Mouse (Mus musculus) olfactory bulb, adult 2 months (tissue): ENCODE results near the gene Shank2. TPM values are rescaled to one million over a fixed set of nuclear protein-coding genes. Genes with fewer than 3 reads are reported as not detected.

Source experiments
- H3K27ac ChIP-seq: fragments of 200-500 bp; 2 replicates; pipeline ENCODE4 v1.5.1; 2012; ENCODE audit warnings: low read depth, low read length; ENCODE audit not compliant: insufficient read depth
- H3K4me1 ChIP-seq: fragments of 200-500 bp; 2 replicates; pipeline ENCODE4 v1.6.1; 2012; ENCODE audit warnings: low read length; ENCODE audit not compliant: control insufficient read depth, insufficient read depth
- H3K4me3 ChIP-seq: fragments of 200-500 bp; 2 replicates; pipeline ENCODE4 v1.5.1; 2012; ENCODE audit warnings: mild to moderate bottlenecking, low read depth, low read length, moderate library complexity; ENCODE audit not compliant: insufficient read depth
- CTCF ChIP-seq: fragments of 200-500 bp; IDR thresholded peaks from 2 replicates; pipeline ENCODE4 v1.5.1; 2012; ENCODE audit warnings: low read depth, mild to moderate bottlenecking, low read length, moderate library complexity; ENCODE audit not compliant: insufficient read depth
- POLR2A ChIP-seq: fragments of 200-500 bp; IDR thresholded peaks from 2 replicates; pipeline ENCODE4 v1.6.1; 2012; ENCODE audit warnings: mild to moderate bottlenecking, low read depth, low read length, moderate library complexity; ENCODE audit not compliant: insufficient read depth
- WGBS: fragments of 180-500 bp; shearing (Covaris S2); methylation state at CpG from one replicate; pipeline ENCODE4 v1.1.7; 2018; 5-methylcytosine and 5-hydroxymethylcytosine counted together
- polyA plus RNA-seq: library from polyadenylated mRNA; stranded (reverse); fragments of >200 nt; gene quantifications from 2 replicates; pipeline ENCODE4 v1.2.4, GENCODE M21; 2012; ENCODE audit warnings: low replicate concordance; ENCODE audit not compliant: missing spikeins, insufficient read depth, insufficient read length

Gene Shank2
- polyA plus RNA-seq, 1 experiment = 53.3 TPM

DNA sequence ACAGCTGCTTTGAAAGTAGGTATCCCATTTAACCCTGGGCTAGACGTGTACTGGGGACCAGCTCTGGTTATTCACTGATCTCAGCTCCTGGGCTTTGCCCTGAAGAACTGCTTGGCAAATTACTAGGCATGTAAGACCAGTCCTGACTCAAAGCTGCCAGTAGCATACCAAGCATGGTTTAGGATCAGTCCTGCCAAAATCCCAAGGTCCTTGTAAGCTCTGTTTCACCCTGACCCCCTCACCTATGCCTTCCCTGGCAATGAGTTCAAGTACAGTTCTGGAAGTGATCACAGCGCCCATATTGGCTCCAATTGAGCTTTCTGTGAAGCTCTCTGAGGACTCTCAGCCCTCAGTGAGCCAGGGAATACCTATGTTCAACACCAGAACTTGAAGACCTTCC is 136.7 kb downstream of the Shank2 start:
- TF ChIP-seq POLR2A (no peak), CTCF (no peak)
- Histone ChIP-seq H3K4me3 (no peak overlapping the region), H3K4me1 (peaks cover 3% of the 10 kb centered on the region), H3K27ac (no peak overlapping the region)
- WGBS = 85% methylated on average over 2 of the region's 2 CpGs

DNA sequence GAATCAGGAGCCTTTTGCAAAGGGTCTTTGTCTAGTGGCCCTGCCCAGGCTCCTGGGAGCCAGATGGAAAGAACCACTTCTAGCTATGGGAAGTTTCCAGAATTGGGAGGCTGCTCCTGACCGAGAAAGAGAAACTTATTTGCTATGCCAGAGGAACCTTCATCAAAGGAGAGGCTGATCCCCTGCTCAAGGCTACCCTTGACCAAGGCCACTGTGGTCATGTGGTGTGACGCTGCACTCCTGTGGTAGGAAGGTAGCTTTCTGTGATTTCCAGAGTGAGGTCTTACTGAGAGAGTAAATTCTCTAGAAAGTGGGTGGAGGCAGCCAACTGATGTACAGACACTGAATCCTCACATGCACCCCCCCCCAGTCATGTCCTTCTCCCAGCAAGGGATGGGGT is 138.0 kb downstream of the Shank2 start:
- TF ChIP-seq CTCF = no peak
- no peak for TF ChIP-seq POLR2A
- peaks cover 6% of the 10 kb centered on the region for H3K4me1 ChIP-seq
- no peak overlapping the region for H3K4me3 ChIP-seq
- H3K27ac ChIP-seq = no peak overlapping the region
- WGBS = 77% methylated on average over 2 of the region's 2 CpGs

DNA sequence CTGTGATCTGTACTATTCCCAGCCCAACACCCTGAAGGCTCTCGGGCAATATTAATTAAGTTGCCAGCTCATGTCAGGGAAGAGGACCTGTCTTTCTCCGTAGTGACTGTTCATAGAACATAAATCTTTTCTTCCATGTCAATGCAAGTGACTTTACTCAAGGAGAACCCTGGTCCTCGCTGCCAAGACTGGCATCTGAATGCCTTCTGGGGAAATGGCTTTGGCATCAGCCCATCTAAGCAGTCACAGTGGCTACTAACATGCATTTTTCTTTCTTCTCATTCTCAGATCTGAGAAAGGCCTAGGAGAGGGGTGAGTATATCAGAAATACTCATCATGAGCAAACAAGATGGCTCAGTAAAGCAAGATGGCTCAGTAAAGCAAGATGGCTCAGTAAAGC is 138.7 kb downstream of the Shank2 start:
- Histone ChIP-seq H3K4me3 (no peak overlapping the region), H3K27ac (no peak overlapping the region), H3K4me1 (peaks cover 6% of the 10 kb centered on the region)
- 76% methylated on average over 3 of the region's 3 CpGs for WGBS
- TF ChIP-seq CTCF = no peak
- no peak for TF ChIP-seq POLR2A

DNA sequence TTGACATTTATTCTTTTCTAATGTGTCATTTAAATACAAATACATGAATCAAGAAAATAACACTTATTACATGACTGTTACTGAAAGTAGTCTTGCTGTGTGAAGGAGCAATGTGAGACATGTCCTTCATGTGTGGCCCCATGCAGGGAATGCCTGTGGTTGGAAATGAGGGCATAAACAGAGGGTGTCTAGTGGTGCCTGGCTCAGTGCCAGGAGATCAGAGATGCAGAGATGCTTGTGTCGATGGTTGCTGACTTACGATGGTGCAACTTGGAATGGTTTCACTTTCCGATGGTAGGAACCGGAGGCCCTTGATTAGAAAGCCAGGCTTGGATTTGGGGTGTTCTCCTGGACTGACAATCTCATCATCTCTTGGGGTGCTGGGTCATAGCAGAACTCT is 140.3 kb downstream of the Shank2 start:
- Histone ChIP-seq H3K4me3 (no peak overlapping the region), H3K27ac (no peak overlapping the region), H3K4me1 (peaks cover 6% of the 10 kb centered on the region)
- WGBS = 73% methylated on average over 4 of the region's 4 CpGs
- TF ChIP-seq POLR2A (no peak), CTCF (no peak)

DNA sequence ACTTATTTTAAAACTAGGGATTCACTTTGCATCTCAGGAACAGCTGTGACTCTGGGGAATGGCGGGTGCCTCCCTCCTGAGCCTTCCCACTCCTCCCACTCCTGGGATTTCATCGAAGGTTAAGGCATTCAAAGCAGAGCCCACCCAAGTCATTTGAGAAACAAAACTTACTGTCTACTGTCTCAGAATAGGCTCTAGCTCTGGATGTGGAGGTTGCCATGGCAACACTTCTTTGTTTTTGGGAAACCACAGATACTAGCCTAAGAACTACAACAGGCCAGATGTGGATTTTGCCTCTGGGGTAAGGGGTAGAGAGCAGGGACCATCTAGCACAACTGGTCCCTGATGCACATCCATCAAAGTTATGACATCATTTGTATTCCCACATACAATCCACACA is 142.2 kb downstream of the Shank2 start:
- TF ChIP-seq POLR2A (no peak), CTCF (no peak)
- Histone ChIP-seq H3K27ac (peak overlapping the region; percentile 71; the same call in 1 of the 2 replicates), H3K4me1 (peaks cover 7% of the 10 kb centered on the region), H3K4me3 (no peak overlapping the region)
- WGBS = 17% methylated on average over 2 of the region's 2 CpGs

DNA sequence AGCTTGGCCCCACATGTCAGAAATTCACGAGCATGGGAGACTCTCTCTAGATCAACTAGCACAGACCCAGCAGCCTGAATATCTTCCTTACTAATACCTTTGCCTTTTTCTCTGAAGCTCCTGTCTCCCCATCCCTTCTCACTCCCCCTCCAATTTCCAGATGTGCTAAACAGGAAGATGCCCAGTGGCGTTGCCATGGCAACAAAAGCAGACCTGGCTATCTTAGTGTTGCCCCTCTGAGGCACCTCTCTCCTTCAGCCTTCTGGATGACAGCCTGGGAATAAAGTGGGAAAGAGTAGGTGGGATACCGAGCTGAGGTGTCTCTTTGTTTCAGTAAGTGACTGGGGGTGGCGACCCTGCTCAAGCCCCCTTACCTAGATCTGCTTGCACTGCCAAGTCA is 146.4 kb downstream of the Shank2 start:
- Histone ChIP-seq H3K4me3 (no peak overlapping the region), H3K4me1 (peaks cover 7% of the 10 kb centered on the region; the same call in 1 of the 2 replicates), H3K27ac (no peak overlapping the region)
- TF ChIP-seq POLR2A (no peak), CTCF (no peak)
- 87% methylated on average over 4 of the region's 4 CpGs for WGBS

DNA sequence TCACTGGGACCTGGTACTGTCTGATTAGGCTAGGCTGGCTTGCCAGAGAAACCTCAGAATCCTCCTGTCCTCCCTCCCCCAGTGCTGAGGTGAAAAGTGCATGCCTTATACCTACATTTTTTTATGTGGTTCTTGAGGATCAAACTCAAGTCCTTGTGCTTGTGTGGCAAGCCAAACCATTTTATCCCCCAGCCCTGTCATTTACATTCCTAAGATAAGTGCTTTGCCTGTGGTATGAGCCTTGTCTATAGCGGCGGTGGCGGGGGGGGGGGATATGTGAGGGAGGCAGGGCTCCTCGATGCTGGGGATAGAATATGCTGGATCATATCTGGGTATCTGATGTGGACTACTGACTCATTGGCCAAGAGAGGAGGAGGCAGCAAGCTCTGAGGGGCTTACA is 151.4 kb downstream of the Shank2 start:
- no peak for TF ChIP-seq POLR2A
- no peak overlapping the region for H3K27ac ChIP-seq
- H3K4me3 ChIP-seq = no peak overlapping the region
- WGBS = 83% methylated on average over 4 of the region's 4 CpGs
- H3K4me1 ChIP-seq = peaks cover 11% of the 10 kb centered on the region

DNA sequence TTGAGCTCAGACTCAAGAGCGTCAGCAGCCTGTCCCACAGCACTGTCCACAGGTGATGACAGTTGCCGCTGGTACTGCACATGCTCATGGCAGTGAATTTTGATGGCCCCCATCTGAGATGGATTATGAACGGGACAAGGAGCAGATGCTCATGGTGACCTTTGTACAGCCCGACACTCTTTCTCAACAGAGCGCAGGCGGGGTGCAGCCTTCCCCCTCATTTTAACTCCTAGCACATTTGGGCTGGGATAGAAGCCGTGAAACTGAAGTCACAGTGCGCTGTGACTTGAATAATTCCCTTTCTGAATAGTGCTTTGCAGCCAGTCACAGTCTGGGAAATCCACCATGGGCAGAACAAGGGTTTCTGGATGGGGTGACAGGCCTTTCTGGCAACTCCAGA is 152.0 kb downstream of the Shank2 start:
- 62% methylated on average over 8 of the region's 8 CpGs for WGBS
- TF ChIP-seq CTCF (no peak), POLR2A (no peak)
- Histone ChIP-seq H3K4me3 (no peak overlapping the region), H3K4me1 (peaks cover 11% of the 10 kb centered on the region), H3K27ac (no peak overlapping the region)

DNA sequence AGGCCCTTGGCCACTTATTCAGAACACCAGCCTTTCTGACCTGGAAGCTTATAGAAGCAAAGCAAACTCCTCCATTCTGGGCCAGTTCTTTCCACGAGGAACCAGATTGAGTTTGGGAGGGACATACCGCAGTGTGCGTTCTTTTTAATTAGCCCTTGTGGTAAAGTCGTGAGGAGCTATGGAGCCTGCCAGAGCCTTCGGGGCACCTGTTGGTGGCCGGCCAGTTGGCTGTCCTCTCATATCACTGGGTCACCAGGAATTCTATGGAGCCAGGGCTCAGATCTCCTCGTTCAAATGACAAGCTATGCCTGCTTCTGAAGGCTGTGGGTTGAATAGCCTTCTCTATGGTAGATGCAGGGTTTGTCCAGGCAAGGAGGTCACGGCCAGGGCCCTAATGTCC is 156.2 kb downstream of the Shank2 start:
- peaks cover 37% of the 10 kb centered on the region for H3K4me1 ChIP-seq
- H3K4me3 ChIP-seq = no peak overlapping the region
- TF ChIP-seq POLR2A (no peak), CTCF (no peak; the same call in 1 of the 2 replicates)
- H3K27ac ChIP-seq = no peak overlapping the region
- WGBS = 81% methylated on average over 8 of the region's 8 CpGs

DNA sequence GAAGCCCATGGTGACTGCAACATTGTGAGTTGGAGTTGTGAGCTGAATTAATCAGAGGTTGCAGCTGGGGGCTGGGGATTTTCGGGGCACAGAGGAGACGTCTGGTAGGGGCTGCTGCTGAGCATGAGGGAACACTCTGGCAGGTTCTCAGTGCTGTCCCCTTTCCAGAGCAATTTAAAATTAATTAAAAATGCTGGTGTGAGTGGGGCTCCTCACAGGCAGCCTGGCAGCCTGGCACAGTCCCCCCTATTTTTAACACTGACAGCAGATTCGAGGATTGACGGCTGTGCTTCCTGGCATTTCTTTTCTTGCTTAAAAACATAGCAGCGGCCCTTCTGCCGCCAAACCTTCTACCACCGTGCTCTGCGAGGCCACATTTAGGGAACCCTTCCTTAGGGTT is 157.8 kb downstream of the Shank2 start:
- peaks cover 31% of the 10 kb centered on the region for H3K4me1 ChIP-seq
- no peak overlapping the region for H3K4me3 ChIP-seq
- TF ChIP-seq POLR2A (no peak), CTCF (no peak)
- no peak overlapping the region; the same call in 1 of the 2 replicates for H3K27ac ChIP-seq
- 49% methylated on average over 8 of the region's 8 CpGs for WGBS
